Mouse (Mus musculus) brain, embryonic 18.5 days (tissue): ENCODE data around the gene Gm5741.
A peak's percentile ranks its signal among the peaks of the same experiment; 100 is the strongest.
"Not testable (repeated sequence)": the region's sequence is repeated elsewhere in the genome, so short reads cannot be mapped to it uniquely, and the experiment has no call there.

Experiments used
- DNase-seq: peaks from one replicate; pipeline ENCODE4 v3.0.0-alpha.2; 2012; ENCODE audit warnings: low read depth, low spot score

Gene Gm5741

GRCm38 (mm10) chr8:85067982-85068381 lies at the start of gene Gm5741:
Gene Gm5741, minus strand, starts transcription at chr8:85067982.
- no peak for DNase-seq

DNA sequence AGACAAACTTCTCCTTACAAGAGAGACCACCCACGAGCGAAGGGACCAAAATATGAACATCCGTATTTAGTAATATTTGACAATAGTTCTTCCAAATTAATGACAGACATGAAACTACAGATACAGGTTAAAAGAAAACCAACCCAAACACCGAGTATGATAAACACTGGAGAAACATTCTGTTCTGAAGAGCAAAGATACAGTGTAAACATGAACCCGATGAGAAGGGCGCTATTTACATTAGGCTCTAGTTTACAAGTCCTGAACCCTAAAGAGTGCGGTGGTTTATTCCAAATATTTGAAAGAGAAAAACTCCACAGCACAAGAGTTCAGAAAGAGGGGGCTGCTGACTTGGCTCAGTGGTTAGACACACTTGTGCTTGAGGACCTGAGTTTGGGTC lies 49.2 kb upstream of the Gm5741 start:
- DNase-seq, result no peak

DNA sequence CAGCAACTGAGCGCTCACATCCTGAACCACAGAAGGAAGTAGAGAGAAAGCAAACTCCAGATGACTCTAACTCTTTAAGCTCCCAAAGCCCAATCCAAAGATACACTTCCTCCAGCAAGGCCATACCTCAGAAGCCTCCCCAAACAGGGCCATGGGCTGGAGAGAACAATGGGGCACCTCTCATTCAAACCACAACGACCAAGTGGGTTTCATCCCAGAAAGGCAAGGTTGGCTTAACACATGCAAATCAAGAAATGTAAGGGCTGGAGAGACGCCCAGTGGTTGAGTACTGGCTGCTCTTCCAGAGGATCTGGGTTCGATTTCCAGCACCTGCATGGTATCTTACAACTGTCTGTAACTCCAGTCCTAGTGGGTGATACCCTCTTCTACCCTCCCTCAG lies 47.7 kb upstream of the Gm5741 start:
- DNase-seq, result no peak

- no peak for DNase-seq
Observed at GRCm38 (mm10) chr8:85113241-85113640, 45.5 kb upstream of the Gm5741 start.

GRCm38 (mm10) chr8:85100076-85100665 lies 32.4 kb upstream of the Gm5741 start:
- DNase-seq, result no peak

DNA sequence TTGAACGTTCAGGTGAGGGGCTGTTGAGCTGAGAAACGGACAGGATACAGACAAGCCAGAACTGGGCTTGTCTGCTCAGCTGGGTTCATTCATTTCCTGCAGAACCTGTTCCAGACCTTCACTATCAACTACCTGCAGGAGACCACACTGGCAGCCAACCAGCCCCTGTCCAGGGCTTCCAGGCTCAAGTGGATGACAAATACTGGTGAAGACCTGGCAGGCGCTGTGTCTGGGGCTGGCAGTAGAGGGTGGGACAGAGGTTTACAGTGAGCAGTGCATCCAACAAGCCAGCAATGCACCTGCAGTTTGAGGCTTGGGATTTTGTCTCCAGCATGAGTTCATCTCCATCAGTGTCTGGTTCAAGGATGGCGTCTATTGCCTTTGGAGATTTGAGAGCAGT lies 29.1 kb upstream of the Gm5741 start:
- DNase-seq, result no peak

- DNase-seq, result no peak
Observed at GRCm38 (mm10) chr8:85096196-85096595, 28.4 kb upstream of the Gm5741 start.

DNA sequence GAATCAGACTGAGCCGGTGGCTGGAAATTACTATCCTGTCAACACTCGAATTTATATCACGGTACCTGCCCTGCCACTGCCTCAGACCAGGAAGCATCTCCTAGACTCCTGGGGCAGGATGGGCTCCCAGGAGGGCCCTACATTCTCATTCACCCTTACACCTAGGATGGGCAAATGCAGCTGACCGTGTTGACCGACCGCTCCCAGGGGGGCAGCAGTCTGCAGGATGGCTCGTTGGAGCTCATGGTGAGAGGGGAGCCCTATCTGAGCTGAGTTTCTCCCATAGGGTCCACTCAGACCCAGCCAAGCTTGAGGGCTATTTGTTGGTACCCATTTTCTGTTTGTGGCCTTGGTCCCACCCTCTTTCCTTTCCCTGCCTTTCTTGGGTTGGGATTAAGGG lies 27.8 kb upstream of the Gm5741 start:
- DNase-seq, result no peak

- no peak for DNase-seq
Observed at GRCm38 (mm10) chr8:85095051-85095450, 27.3 kb upstream of the Gm5741 start.

GRCm38 (mm10) chr8:85091526-85092090 lies 23.8 kb upstream of the Gm5741 start:
- DNase-seq, result no peak

DNA sequence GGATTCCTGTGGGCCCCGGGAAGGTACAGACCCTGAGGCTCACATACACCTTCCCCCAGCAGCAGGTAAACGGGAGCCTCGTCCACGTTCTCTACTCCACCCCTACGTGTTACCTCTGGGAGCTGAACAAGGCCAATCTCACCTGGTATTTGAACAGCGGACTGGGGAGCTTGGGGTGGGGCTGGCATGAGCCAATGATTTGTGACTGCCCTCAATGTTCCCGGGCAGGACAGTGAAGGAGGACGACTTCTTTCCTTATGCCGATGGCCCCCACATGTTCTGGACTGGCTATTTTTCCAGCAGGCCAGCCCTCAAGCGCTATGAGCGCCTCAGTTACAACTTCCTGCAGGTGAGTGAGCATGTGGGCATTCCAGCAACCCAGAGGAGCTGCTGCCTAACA lies 23.1 kb upstream of the Gm5741 start:
- no peak for DNase-seq

GRCm38 (mm10) chr8:85088771-85089170 lies 21.0 kb upstream of the Gm5741 start:
- no peak for DNase-seq

GRCm38 (mm10) chr8:85086238-85086637 lies 18.5 kb upstream of the Gm5741 start:
- no peak for DNase-seq

DNA sequence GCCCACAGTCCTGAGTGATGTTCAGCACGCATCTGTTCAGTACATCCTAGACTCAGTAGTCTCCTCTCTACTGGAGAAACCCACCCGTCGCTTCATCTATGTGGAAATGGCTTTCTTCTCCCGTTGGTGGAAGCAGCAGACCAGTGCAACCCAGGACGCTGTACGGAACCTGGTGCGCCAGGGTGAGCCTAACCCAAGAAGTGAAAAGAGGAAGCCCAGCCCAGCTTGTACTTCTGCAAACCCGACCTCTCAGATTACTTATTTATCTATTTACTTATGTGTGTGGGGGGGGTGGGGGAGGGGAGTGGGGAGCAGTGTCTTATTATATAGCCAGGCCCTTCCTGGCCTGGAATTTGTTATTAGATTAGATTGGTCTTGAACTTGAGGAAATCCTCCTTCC lies 16.9 kb upstream of the Gm5741 start:
- DNase-seq, result no peak

DNA sequence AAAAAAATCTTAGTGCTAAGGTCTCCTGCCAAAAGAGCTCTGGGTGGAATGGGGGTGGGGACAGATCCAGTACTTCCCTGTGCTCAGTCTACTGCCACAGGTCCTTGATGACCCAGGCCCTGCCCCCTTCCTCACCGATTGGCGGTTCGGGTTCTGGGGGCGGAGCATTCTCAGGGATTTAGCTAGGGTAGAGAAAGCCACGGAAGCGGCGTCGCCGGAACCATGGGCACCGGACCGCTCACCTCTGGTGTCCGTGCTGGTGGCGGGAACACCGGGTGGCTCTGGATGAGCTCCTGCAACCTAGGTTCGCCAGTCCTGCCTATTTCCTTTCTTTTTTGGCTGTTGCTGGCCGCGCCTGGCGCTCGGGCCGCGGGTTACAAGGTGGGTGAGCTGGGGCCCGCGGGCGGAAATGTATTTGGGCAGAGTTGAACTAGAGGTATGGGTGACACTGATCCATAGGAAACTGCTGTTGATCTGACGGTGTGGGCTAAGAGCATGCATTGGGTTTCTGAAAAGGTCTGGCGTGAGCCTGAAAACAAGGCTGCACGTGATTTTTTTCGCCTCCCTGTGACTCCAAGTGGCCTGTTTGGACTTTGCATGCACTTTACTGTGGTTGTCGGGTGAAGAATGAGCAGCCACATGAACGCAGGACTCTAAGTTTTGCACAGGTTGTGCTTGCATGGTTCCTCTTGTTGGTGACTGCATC lies 15.5 kb upstream of the Gm5741 start, which contains the start of gene Man2b1:
TSS of gene Man2b1 (plus strand) at position 163 of the 706 bp plus-strand sequence.
- DNase-seq, result peak; percentile 60

DNA sequence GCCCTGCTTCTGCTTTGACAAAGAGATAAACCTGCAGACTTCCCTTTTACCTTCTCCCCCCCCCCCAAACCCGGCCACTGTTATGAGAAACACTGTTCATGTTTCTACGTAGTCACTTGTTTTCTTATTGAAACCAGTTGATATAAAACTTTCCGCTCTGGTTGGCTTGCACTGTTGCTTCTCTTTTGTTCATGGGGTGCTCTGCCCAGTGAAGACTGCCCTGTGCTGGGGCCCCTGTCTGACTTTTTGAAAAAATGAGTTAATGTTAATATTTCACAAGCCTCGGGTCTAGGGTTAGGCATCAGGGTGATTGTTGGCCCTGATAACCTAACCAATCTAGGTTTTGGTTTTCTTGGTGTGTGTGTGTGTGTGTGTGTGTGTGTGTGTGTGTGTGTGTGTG lies 14.4 kb upstream of the Gm5741 start:
- not testable (repeated sequence) for DNase-seq

DNA sequence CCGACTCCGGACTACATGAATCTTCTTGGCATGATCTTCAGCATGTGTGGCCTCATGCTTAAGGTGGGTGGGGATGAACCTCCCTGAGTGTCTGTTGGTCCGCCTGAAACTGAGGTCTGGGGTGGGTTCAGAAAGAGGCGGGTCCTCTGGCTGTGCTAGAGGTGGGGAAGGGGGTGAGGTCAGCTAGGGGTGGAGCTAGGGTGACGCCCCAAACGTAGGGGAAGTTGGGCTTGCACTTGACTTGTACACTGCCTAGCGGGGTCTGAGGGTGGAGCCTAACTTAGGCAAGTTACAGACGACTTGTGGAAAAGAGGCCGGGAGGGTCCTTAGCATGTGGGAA lies 13.4 kb upstream of the Gm5741 start, which contains the start of gene Wdr83:
TSS of gene Wdr83 (minus strand) at position 91 of the 340 bp plus-strand sequence.
- DNase-seq, result no peak

DNA sequence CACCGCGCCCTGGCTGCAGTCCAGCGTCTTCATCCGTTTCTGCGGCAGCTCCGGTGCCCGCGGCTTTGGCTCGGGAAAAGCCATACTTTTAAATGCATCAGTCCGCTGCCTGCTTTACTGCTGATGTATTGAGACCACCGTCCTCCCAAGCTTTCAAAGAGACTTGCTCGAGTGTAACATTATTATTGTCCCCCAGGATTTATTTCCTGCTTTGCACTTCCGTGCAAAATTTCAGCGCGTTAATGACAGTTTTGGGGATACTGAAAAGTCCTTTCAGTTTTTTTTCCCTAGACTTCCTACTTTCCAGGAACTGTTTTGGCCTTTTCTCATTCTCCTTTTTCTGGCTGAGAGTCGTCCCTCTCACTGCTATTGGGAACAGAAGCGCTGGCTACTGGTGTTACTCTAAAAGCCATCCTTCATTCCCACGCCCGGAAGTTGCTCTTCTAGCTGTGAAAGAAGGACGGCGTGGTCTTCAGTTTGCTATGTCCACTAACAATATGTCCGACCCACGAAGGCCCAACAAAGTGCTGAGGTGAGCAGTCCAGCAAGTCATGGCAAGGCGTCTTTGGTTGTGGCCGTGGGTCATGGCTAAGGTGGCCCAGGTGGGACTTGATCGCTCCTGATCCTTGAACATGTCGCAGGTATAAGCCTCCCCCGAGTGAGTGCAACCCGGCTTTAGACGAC lies 12.9 kb upstream of the Gm5741 start, which contains the start of gene Wdr83os:
TSS of gene Wdr83os (plus strand) at position 209 of the 684 bp plus-strand sequence.
- peak; percentile 60 for DNase-seq

- DNase-seq, result no peak
Observed at GRCm38 (mm10) chr8:85080214-85080531, 12.4 kb upstream of the Gm5741 start.

DNA sequence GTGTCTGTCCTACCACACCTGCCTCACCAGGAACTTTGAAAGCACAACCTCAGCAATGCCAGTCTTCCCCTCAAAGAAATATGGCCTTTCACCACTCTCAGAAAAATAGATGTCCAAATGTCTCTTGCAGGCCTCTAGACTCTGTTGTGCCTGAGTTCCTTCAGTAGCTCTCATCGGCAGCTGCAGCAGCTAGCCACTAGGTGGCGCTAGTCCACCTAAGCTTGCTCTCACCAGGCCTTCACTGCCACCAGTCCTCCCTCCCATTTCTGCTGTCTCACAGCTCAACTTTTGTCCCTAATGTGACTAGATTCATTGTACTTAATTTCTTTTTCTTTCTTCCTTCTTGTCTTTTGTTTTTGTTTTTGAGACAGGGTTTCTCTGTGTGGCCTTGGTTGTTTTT lies 9.2 kb upstream of the Gm5741 start:
- peak; percentile 50 for DNase-seq

DNA sequence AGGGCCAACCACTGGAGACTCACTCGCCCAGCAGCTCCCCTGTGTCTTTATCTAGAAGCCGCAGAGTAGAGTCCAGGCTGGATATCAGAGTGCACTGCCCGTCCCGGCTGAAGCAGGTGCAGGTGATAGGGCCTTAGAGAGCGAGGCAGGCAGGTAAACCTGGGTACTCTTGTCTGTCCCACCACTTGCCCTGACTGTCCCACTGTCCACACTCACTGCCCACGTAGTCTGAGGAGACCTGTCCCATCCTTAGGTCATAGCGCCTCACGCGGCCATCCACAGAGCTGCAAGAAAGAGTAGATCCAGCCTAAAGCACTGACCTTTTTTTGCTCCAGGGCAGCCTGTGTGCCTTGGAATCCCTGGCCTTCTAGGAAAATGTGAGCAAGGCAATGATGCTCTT lies 8.2 kb upstream of the Gm5741 start:
- no peak for DNase-seq

- no peak for DNase-seq
Observed at GRCm38 (mm10) chr8:85074617-85075016, 6.8 kb upstream of the Gm5741 start.

GRCm38 (mm10) chr8:85074167-85074566 lies 6.4 kb upstream of the Gm5741 start:
- no peak for DNase-seq
